Mouse (Mus musculus) heart, embryonic 11.5 days (tissue): ENCODE measurements at regions not wholly inside any gene's neighbourhood (a gene's known extent, or its start where the extent isn't known, plus 50 kb on each side); places are given as distances from the start of the nearest gene placed in this dataset.

Experiments used
- ATAC-seq: fragments of 200-750 bp; cut with Nextera tagmentation; replicated peaks from 2 replicates; pipeline ENCODE4 v1.8.0; 2017; ENCODE audit warnings: moderate library complexity; ENCODE audit not compliant: insufficient number of reproducible peaks, low FRiP score, low TSS enrichment
- H3K27ac ChIP-seq: fragments of 300-500 bp; sonication (generic); 2 replicates; pipeline ENCODE4 v1.5.1; 2014; ENCODE audit warnings: mild to moderate bottlenecking, low read depth, low read length
- H3K27me3 ChIP-seq: fragments of 300-500 bp; sonication (generic); 2 replicates; pipeline ENCODE4 v1.6.1; 2014; ENCODE audit warnings: mild to moderate bottlenecking, low read length, mixed read lengths; ENCODE audit not compliant: control insufficient read depth, insufficient read depth
- H3K36me3 ChIP-seq: fragments of 300-500 bp; sonication (generic); 2 replicates; pipeline ENCODE4 v1.6.1; 2014; ENCODE audit warnings: mild to moderate bottlenecking, low read length, moderate library complexity, mixed read lengths; ENCODE audit not compliant: control insufficient read depth, insufficient read depth
- H3K4me1 ChIP-seq: fragments of 300-500 bp; sonication (generic); 2 replicates; pipeline ENCODE4 v1.6.1; 2014; ENCODE audit warnings: low read length; ENCODE audit not compliant: control insufficient read depth, insufficient read depth
- H3K4me2 ChIP-seq: fragments of 300-500 bp; sonication (generic); 2 replicates; pipeline ENCODE4 v1.6.1; 2014; ENCODE audit warnings: mild to moderate bottlenecking, moderate library complexity
- H3K4me3 ChIP-seq: fragments of 300-500 bp; sonication (generic); 2 replicates; pipeline ENCODE4 v1.5.1; 2014; ENCODE audit warnings: low read depth, low read length
- H3K9ac ChIP-seq: fragments of 300-500 bp; sonication (generic); 2 replicates; pipeline ENCODE4 v1.6.1; 2014; ENCODE audit warnings: mild to moderate bottlenecking, low read depth, low read length, moderate library complexity
- H3K9me3 ChIP-seq: fragments of 300-500 bp; sonication (generic); replicated peaks from 2 replicates; pipeline ENCODE4 v1.6.1; 2016; ENCODE audit warnings: low read length; ENCODE audit not compliant: control insufficient read depth
- WGBS: fragments of 180-500 bp; shearing (Covaris S2); extraction: QIAGEN DNeasy Blood & Tissue Kit; methylation state at CpG from one replicate; pipeline ENCODE4 v1.1.7; 2014; ENCODE audit not compliant: insufficient replicate concordance; 5-methylcytosine and 5-hydroxymethylcytosine counted together

GRCm38 (mm10) chr15:24827881-24828280, 585.7 kb downstream of the Basp1 start:
- no peak overlapping the region for H3K4me3 ChIP-seq
- WGBS = 95% methylated on average over 1 of the region's 1 CpGs
- no peaks in the 10 kb centered on the region for H3K36me3 ChIP-seq
- no peaks in the 10 kb centered on the region for H3K27me3 ChIP-seq
- H3K9ac ChIP-seq = no peak overlapping the region
- no peak overlapping the region for H3K4me2 ChIP-seq
- no peaks in the 10 kb centered on the region for H3K4me1 ChIP-seq
- H3K9me3 ChIP-seq = no peaks in the 10 kb centered on the region
- no peak for ATAC-seq
- no peak overlapping the region for H3K27ac ChIP-seq

- no peak for ATAC-seq
These were observed 586.3 kb downstream of the Basp1 start for GRCm38 (mm10) chr15:24827259-24827658.

GRCm38 (mm10) chr15:24796836-24797235, 616.7 kb downstream of the Basp1 start:
- Histone ChIP-seq H3K9ac (no peak overlapping the region), H3K9me3 (no peaks in the 10 kb centered on the region), H3K4me1 (no peaks in the 10 kb centered on the region), H3K27ac (no peak overlapping the region), H3K27me3 (no peaks in the 10 kb centered on the region), H3K36me3 (no peaks in the 10 kb centered on the region), H3K4me3 (no peak overlapping the region), H3K4me2 (no peak overlapping the region)
- 80% methylated on average over 1 of the region's 1 CpGs for WGBS
- no peak for ATAC-seq

More at GRCm38 (mm10) chr15:24827259-24827658, 586.3 kb downstream of the Basp1 start:
- Histone ChIP-seq H3K4me3 (no peak overlapping the region), H3K9me3 (no peaks in the 10 kb centered on the region), H3K4me1 (no peaks in the 10 kb centered on the region), H3K36me3 (no peaks in the 10 kb centered on the region), H3K27me3 (no peaks in the 10 kb centered on the region), H3K4me2 (no peak overlapping the region), H3K27ac (no peak overlapping the region), H3K9ac (no peak overlapping the region)

GRCm38 (mm10) chr15:24793381-24793780, 620.2 kb downstream of the Basp1 start:
- Histone ChIP-seq H3K36me3 (no peaks in the 10 kb centered on the region), H3K27me3 (no peaks in the 10 kb centered on the region), H3K4me1 (no peaks in the 10 kb centered on the region), H3K9me3 (no peaks in the 10 kb centered on the region), H3K9ac (no peak overlapping the region), H3K27ac (no peak overlapping the region), H3K4me2 (no peak overlapping the region), H3K4me3 (no peak overlapping the region)
- 77% methylated on average over 4 of the region's 4 CpGs for WGBS
- no peak for ATAC-seq

- no peaks in the 10 kb centered on the region for H3K9me3 ChIP-seq
- no peak overlapping the region for H3K4me3 ChIP-seq
- no peak overlapping the region for H3K9ac ChIP-seq
- H3K27me3 ChIP-seq = no peaks in the 10 kb centered on the region
- no peaks in the 10 kb centered on the region for H3K4me1 ChIP-seq
- 75% methylated on average over 3 of the region's 3 CpGs for WGBS
- no peak overlapping the region for H3K4me2 ChIP-seq
- no peak for ATAC-seq
- no peaks in the 10 kb centered on the region for H3K36me3 ChIP-seq
- H3K27ac ChIP-seq = no peak overlapping the region
These were observed 627.2 kb downstream of the Basp1 start for GRCm38 (mm10) chr15:24786336-24786735.

- no peaks in the 10 kb centered on the region for H3K4me1 ChIP-seq
- 57% methylated on average over 1 of the region's 1 CpGs for WGBS
- no peak for ATAC-seq
These were observed 635.3 kb downstream of the Basp1 start for GRCm38 (mm10) chr15:24778234-24778633.

GRCm38 (mm10) chr15:24751480-24752157, 661.9 kb downstream of the Basp1 start:
- Histone ChIP-seq H3K4me1 (no peaks in the 10 kb centered on the region), H3K9me3 (no peaks in the 10 kb centered on the region), H3K27ac (no peak overlapping the region), H3K4me3 (no peak overlapping the region), H3K4me2 (no peak overlapping the region), H3K27me3 (no peaks in the 10 kb centered on the region), H3K36me3 (no peaks in the 10 kb centered on the region), H3K9ac (no peak overlapping the region)
- 37% methylated on average over 2 of the region's 2 CpGs for WGBS
- no peak for ATAC-seq

More at GRCm38 (mm10) chr15:24778234-24778633, 635.3 kb downstream of the Basp1 start:
- no peaks in the 10 kb centered on the region for H3K27me3 ChIP-seq
- no peak overlapping the region for H3K9ac ChIP-seq
- no peaks in the 10 kb centered on the region for H3K9me3 ChIP-seq
- no peak overlapping the region for H3K4me2 ChIP-seq
- no peak overlapping the region for H3K4me3 ChIP-seq
- H3K36me3 ChIP-seq = no peaks in the 10 kb centered on the region
- no peak overlapping the region for H3K27ac ChIP-seq

GRCm38 (mm10) chr15:24743240-24743639, 670.3 kb downstream of the Basp1 start:
- Histone ChIP-seq H3K9ac (no peak overlapping the region), H3K4me3 (no peak overlapping the region), H3K4me2 (no peak overlapping the region), H3K9me3 (no peaks in the 10 kb centered on the region), H3K36me3 (no peaks in the 10 kb centered on the region), H3K27ac (no peak overlapping the region), H3K4me1 (no peaks in the 10 kb centered on the region), H3K27me3 (no peaks in the 10 kb centered on the region)
- 69% methylated on average over 6 of the region's 6 CpGs for WGBS
- no peak for ATAC-seq

GRCm38 (mm10) chr15:24725170-24725569, 688.4 kb downstream of the Basp1 start:
- no peak overlapping the region for H3K4me2 ChIP-seq
- no peaks in the 10 kb centered on the region for H3K9me3 ChIP-seq
- H3K27me3 ChIP-seq = no peaks in the 10 kb centered on the region
- no peak overlapping the region for H3K27ac ChIP-seq
- no peak overlapping the region for H3K9ac ChIP-seq
- ATAC-seq = no peak
- H3K36me3 ChIP-seq = no peaks in the 10 kb centered on the region
- no peaks in the 10 kb centered on the region for H3K4me1 ChIP-seq
- H3K4me3 ChIP-seq = no peak overlapping the region
- 86% methylated on average over 4 of the region's 4 CpGs for WGBS
